Mouse (Mus musculus) CH12.LX (cell line): Measurements from ENCODE around the gene Sptb.

Experiments
- CHD2 ChIP-seq: IDR thresholded peaks from 2 replicates; pipeline ENCODE4 v1.6.1; 2011; ENCODE audit warnings: low read length, improper control_type of control experiment
- CTCF ChIP-seq, 2 experiments: IDR thresholded peaks in 1 of 2; conservative IDR thresholded peaks in 1 of 2; 2 replicates each; pipeline ENCODE4 v1.5.1; 2011 to 2012; ENCODE audit warnings: low read depth in 2 of 2, low read length in 2 of 2, improper control_type of control experiment in 1 of 2, inconsistent platforms in 1 of 2, mild to moderate bottlenecking in 1 of 2, moderate library complexity in 1 of 2
- EP300 ChIP-seq: IDR thresholded peaks from 2 replicates; pipeline ENCODE4 v1.6.1; 2011; ENCODE audit warnings: low read length, improper control_type of control experiment
- HCFC1 ChIP-seq: IDR thresholded peaks from 2 replicates; pipeline ENCODE4 v1.6.1; 2012; ENCODE audit warnings: low read depth, mild to moderate bottlenecking, inconsistent platforms, low read length, improper control_type of control experiment
- MAX ChIP-seq: IDR thresholded peaks from 2 replicates; pipeline ENCODE4 v1.6.1; 2011; ENCODE audit warnings: low read length, improper control_type of control experiment
- NRF1 ChIP-seq: IDR thresholded peaks from 2 replicates; pipeline ENCODE4 v1.6.1; 2014; ENCODE audit warnings: low read depth, mild to moderate bottlenecking, inconsistent platforms, low read length, improper control_type of control experiment, moderate library complexity
- POLR2A ChIP-seq: IDR thresholded peaks from 2 replicates; pipeline ENCODE4 v1.6.1; 2011; ENCODE audit warnings: low read depth, mild to moderate bottlenecking, improper control_type of control experiment, low read length
- SIN3A ChIP-seq: IDR thresholded peaks from 2 replicates; pipeline ENCODE4 v1.6.1; 2012; ENCODE audit warnings: low read length, improper control_type of control experiment, inconsistent platforms
- SMC3 ChIP-seq: IDR thresholded peaks from 2 replicates; pipeline ENCODE4 v1.6.1; 2011; ENCODE audit warnings: low read depth, low read length, improper control_type of control experiment
- TCF12 ChIP-seq: IDR thresholded peaks from 2 replicates; pipeline ENCODE4 v1.6.1; 2014; ENCODE audit warnings: low read depth, mild to moderate bottlenecking, inconsistent platforms, low read length, improper control_type of control experiment
- UBTF ChIP-seq: IDR thresholded peaks from 2 replicates; pipeline ENCODE4 v1.6.1; 2012; ENCODE audit warnings: low read depth, mild to moderate bottlenecking, inconsistent platforms, low read length, improper control_type of control experiment, moderate library complexity
- ZKSCAN1 ChIP-seq: IDR thresholded peaks from 2 replicates; pipeline ENCODE4 v1.6.1; 2012; ENCODE audit warnings: low read depth, inconsistent platforms, low read length, improper control_type of control experiment, borderline replicate concordance
- ZMIZ1 ChIP-seq: IDR thresholded peaks from 2 replicates; pipeline ENCODE4 v1.6.1; 2012; ENCODE audit warnings: low read depth, mild to moderate bottlenecking, inconsistent platforms, low read length, improper control_type of control experiment

DNA sequence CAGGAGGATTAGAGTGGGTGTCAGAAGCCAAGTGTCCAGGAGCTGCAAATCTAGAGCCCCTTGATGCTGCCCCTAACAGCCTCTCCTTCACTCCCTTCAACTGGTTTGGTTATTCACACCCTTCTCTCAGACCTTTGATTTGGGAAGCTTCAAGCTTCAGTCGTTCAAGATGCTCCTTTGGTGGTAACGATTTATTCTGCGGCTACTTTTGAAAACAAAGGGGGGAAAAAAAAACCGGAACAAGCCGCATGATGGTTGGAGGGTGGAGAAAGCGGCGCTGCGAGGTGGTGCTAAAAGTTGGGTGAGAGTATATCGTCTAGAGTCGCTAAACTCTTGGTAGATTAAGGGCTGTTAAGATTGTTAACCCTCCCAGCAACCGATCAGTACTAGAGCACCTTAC is 176.1 kb downstream of the Sptb start:
- TF ChIP-seq SMC3 (no peak), UBTF (0 out of 2 replicates have a peak, but pooled peaks have one; percentile 36), EP300 (no peak), CTCF (conservative IDR thresholded peaks at IDR 0.05 in 1 of 2, IDR thresholded peaks at IDR 0.05 in 1 of 2; ENCODE audit: low read depth in 2 of 2, low read length in 2 of 2) (no peak), ZKSCAN1 (no peak), SIN3A (peak; percentile 50), TCF12 (no peak), POLR2A (no peak; the same call in 1 of the 2 replicates), MAX (0 out of 2 replicates have a peak, but pooled peaks have one; percentile 16), NRF1 (no peak), HCFC1 (no peak), CHD2 (no peak), ZMIZ1 (no peak)
